Mouse (Mus musculus) heart, postnatal 4 days (tissue): ENCODE measurements around the gene Rnaseh2a. TPM values are rescaled to one million over a fixed set of nuclear protein-coding genes. Genes with fewer than 3 reads are reported as not detected.

Experiments used
- microRNA-seq, 2 experiments: library from miRNA; unstranded; fragments of <30 nt; microRNA quantifications; one replicate each; pipeline ENCODE4 v1.2.0; 2021 to 2022
- total RNA-seq, 2 experiments: library from RNA; stranded (reverse); gene quantifications; 2 replicates each; pipeline ENCODE4 v1.2.3; 2021

Gene Rnaseh2a
- total RNA-seq, 2 experiments from 2014 or later, result 61.8 to 69.1 TPM

Small RNAs within 50 kb of the gene (microRNA-seq; reads per million reads assigned to microRNA genes)
- gene Gm24197, result 0 reads per million in 2 experiments

Other genes with a start within 250 kb of the Rnaseh2a start
- gene G430095P16Rik, start 246.8 kb downstream of the Rnaseh2a start, total RNA-seq, result 1 to 10 TPM; 1.1 to 1.3 TPM
- 100 to 1,000 TPM; 189 to 211 TPM for gene Nfix, start 169.4 kb downstream of the Rnaseh2a start, total RNA-seq
- gene Dand5, start 146.9 kb downstream of the Rnaseh2a start, total RNA-seq, result 1 to 10 TPM; 3.4 to 3.6 TPM
- 10 to 100 TPM; 24.2 to 26.2 TPM for gene Gadd45gip1, start 138.2 kb downstream of the Rnaseh2a start, total RNA-seq
- 10 to 100 TPM; 90.9 to 91.8 TPM for gene Rad23a, start 129.1 kb downstream of the Rnaseh2a start, total RNA-seq
- gene Calr, start 122.8 kb downstream of the Rnaseh2a start, total RNA-seq, result 100 to 1,000 TPM; 320 to 358 TPM
- 10 to 100 TPM; 36.3 to 37.0 TPM for gene Farsa, start 112.8 kb downstream of the Rnaseh2a start, total RNA-seq
- gene Syce2, start 97.7 kb downstream of the Rnaseh2a start, total RNA-seq, result 10 to 100 TPM; 10.5 to 12.7 TPM
- gene Gcdh, start 75.8 kb downstream of the Rnaseh2a start, total RNA-seq, result 10 to 100 TPM; 29.7 to 33.0 TPM
- under 1 TPM in 1 of 2 experiments, not detected in 1; 0.23 TPM for gene Klf1, start 67.8 kb downstream of the Rnaseh2a start, total RNA-seq
- gene Dnase2a, start 61.2 kb downstream of the Rnaseh2a start, total RNA-seq, result 1 to 10 TPM; 6.0 to 7.1 TPM
- under 1 TPM; 0.09 to 0.24 TPM for gene Mast1, start 32.4 kb downstream of the Rnaseh2a start, total RNA-seq
- not detected for gene Rtbdn, start 22.8 kb downstream of the Rnaseh2a start, total RNA-seq
- 1 to 10 TPM in 1 of 2 experiments, not detected in 1; 1.5 TPM for gene Gm49661, start 334 bp downstream of the Rnaseh2a start, total RNA-seq
- gene Prdx2, start 180 bp downstream of the Rnaseh2a start, total RNA-seq, result 100 to 1,000 TPM; 678 to 716 TPM
- gene Junb, start 9.0 kb upstream of the Rnaseh2a start, total RNA-seq, result 10 to 100 TPM; 12.3 to 12.4 TPM
- 1 to 10 TPM; 2.2 to 2.6 TPM for gene Hook2, start 20.8 kb upstream of the Rnaseh2a start, total RNA-seq
- gene Best2, start 44.8 kb upstream of the Rnaseh2a start, total RNA-seq, result not detected
- 10 to 100 TPM; 82.3 to 85.2 TPM for gene Asna1, start 55.5 kb upstream of the Rnaseh2a start, total RNA-seq
- 100 to 1,000 TPM; 132 to 133 TPM for gene Trir, start 57.1 kb upstream of the Rnaseh2a start, total RNA-seq
- gene Tnpo2, start 67.1 kb upstream of the Rnaseh2a start, total RNA-seq, result 10 to 100 TPM; 36.4 to 41.0 TPM
- 10 to 100 TPM; 14.1 to 15.1 TPM for gene Fbxw9, start 90.3 kb upstream of the Rnaseh2a start, total RNA-seq
- not detected for gene Gm5741, start 98.2 kb upstream of the Rnaseh2a start, total RNA-seq
- 10 to 100 TPM; 40.0 to 40.5 TPM for gene Dhps, start 102.0 kb upstream of the Rnaseh2a start, total RNA-seq
- gene Wdr83os, start 111.0 kb upstream of the Rnaseh2a start, total RNA-seq, result 10 to 100 TPM; 52.4 to 61.0 TPM
- gene Wdr83, start 111.5 kb upstream of the Rnaseh2a start, total RNA-seq, result 10 to 100 TPM; 22.7 to 28.9 TPM
- gene Man2b1, start 113.5 kb upstream of the Rnaseh2a start, total RNA-seq, result 10 to 100 TPM; 26.5 to 29.9 TPM
- gene Zfp791, start 153.3 kb upstream of the Rnaseh2a start, total RNA-seq, result 1 to 10 TPM; 1.5 to 2.0 TPM
- not detected for gene Cks1brt, start 182.2 kb upstream of the Rnaseh2a start, total RNA-seq